Mouse (Mus musculus) kidney, postnatal 10 days (tissue): ENCODE data around the gene Tbc1d22a.
A peak's percentile ranks its signal among the peaks of the same experiment; 100 is the strongest.
"Not testable (repeated sequence)": the region's sequence is repeated elsewhere in the genome, so short reads cannot be mapped to it uniquely, and the experiment has no call there.

ENCODE experiments used
- DNase-seq: peaks from one replicate; pipeline ENCODE4 v3.0.0; 2021; ENCODE audit warnings: mixed read lengths

Gene Tbc1d22a

GRCm38 (mm10) chr15:86181321-86181720, 32.9 kb upstream of the Tbc1d22a start:
- DNase-seq, result not testable (repeated sequence)

GRCm38 (mm10) chr15:86181941-86182439, 32.3 kb upstream of the Tbc1d22a start:
- DNase-seq, result peak; percentile 78

GRCm38 (mm10) chr15:86182646-86183045, 31.6 kb upstream of the Tbc1d22a start:
- DNase-seq, result peak; percentile 62

GRCm38 (mm10) chr15:86183484-86183883, 30.8 kb upstream of the Tbc1d22a start:
- DNase-seq, result no peak

- no peak for DNase-seq
Observed at GRCm38 (mm10) chr15:86184071-86184470, 30.2 kb upstream of the Tbc1d22a start.

GRCm38 (mm10) chr15:86184851-86185688, 29.2 kb upstream of the Tbc1d22a start:
- DNase-seq, result peak; percentile 70

- peak; percentile 88 for DNase-seq
Observed at GRCm38 (mm10) chr15:86185689-86186569, 28.3 kb upstream of the Tbc1d22a start, which contains the start of gene Cerk. Cerk (minus strand) TSS chr15:86186141.

- peak; percentile 44 for DNase-seq
Observed at GRCm38 (mm10) chr15:86186686-86187085, 27.6 kb upstream of the Tbc1d22a start.

GRCm38 (mm10) chr15:86188186-86188585, 26.1 kb upstream of the Tbc1d22a start:
- DNase-seq, result peak; percentile 72

GRCm38 (mm10) chr15:86188746-86189470, 25.4 kb upstream of the Tbc1d22a start:
- DNase-seq, result peak; percentile 94

GRCm38 (mm10) chr15:86190387-86190786, 23.9 kb upstream of the Tbc1d22a start:
- DNase-seq, result no peak

- DNase-seq, result no peak
Observed at GRCm38 (mm10) chr15:86191505-86191904, 22.8 kb upstream of the Tbc1d22a start.

- no peak for DNase-seq
Observed at GRCm38 (mm10) chr15:86191933-86192332, 22.3 kb upstream of the Tbc1d22a start.

- DNase-seq, result peak; percentile 58
Observed at GRCm38 (mm10) chr15:86194676-86195453, 19.4 kb upstream of the Tbc1d22a start.

GRCm38 (mm10) chr15:86199052-86199451, 15.2 kb upstream of the Tbc1d22a start:
- DNase-seq, result no peak

- no peak for DNase-seq
Observed at GRCm38 (mm10) chr15:86199482-86199881, 14.8 kb upstream of the Tbc1d22a start.

- DNase-seq, result peak; percentile 62
Observed at GRCm38 (mm10) chr15:86200169-86200568, 14.1 kb upstream of the Tbc1d22a start.

- DNase-seq, result peak; percentile 55
Observed at GRCm38 (mm10) chr15:86201095-86201494, 13.2 kb upstream of the Tbc1d22a start.

GRCm38 (mm10) chr15:86201696-86202330, 12.4 kb upstream of the Tbc1d22a start:
- peak; percentile 71 for DNase-seq

GRCm38 (mm10) chr15:86202640-86203039, 11.6 kb upstream of the Tbc1d22a start:
- DNase-seq, result peak; percentile 48

- no peak for DNase-seq
Observed at GRCm38 (mm10) chr15:86203292-86203793, 10.9 kb upstream of the Tbc1d22a start.
